Mouse (Mus musculus): ENCODE results near the gene Stx18.

GRCm38 (mm10) chr5:38117056-38117455 is 78.5 kb downstream of the Stx18 start:
- TF ChIP-seq POLR2A (IDR thresholded peaks at IDR 0.05; ENCODE audit: control insufficient read depth, extremely low read depth, insufficient read depth, low read length, poor library complexity) (no peak), CTCF (IDR thresholded peaks at IDR 0.05; ENCODE audit: borderline replicate concordance, control insufficient read depth, extremely low read depth, insufficient read depth, low read length, poor library complexity) (no peak)
